Mouse (Mus musculus) testis, adult 2 months (tissue): ENCODE results near the gene Atad5.
"Not testable (repeated sequence)": the region's sequence is repeated elsewhere in the genome, so short reads cannot be mapped to it uniquely, and the experiment has no call there.

Experiments
- CTCF ChIP-seq: fragments of 200-500 bp; IDR thresholded peaks from 2 replicates; pipeline ENCODE4 v1.5.1; 2012; ENCODE audit warnings: low read depth, mild to moderate bottlenecking, inconsistent platforms, low read length, moderate library complexity; ENCODE audit not compliant: control insufficient read depth, insufficient read depth, insufficient replicate concordance
- POLR2A ChIP-seq: fragments of 200-500 bp; IDR thresholded peaks from 2 replicates; pipeline ENCODE4 v1.6.1; 2012; ENCODE audit warnings: low read depth, mild to moderate bottlenecking, inconsistent platforms, low read length, moderate library complexity; ENCODE audit not compliant: control insufficient read depth

GRCm38 (mm10) chr11:80066373-80066772, 22.8 kb upstream of the Atad5 start:
- not testable (repeated sequence) for TF ChIP-seq POLR2A, CTCF
